Mouse (Mus musculus) spleen, adult 2 months (tissue): ENCODE data around the gene Ccdc183. TPM values are rescaled to one million over a fixed set of nuclear protein-coding genes. Genes with fewer than 3 reads are reported as not detected.

Source experiments
- DNase-seq, 2 experiments: peaks; one replicate each; pipeline versions ENCODE4 v3.0.0 to v3.0.0-alpha.2; 2012 to 2021; ENCODE audit warnings: low spot score in 2 of 2, low read depth in 1 of 2
- H3K27ac ChIP-seq: fragments of 200-500 bp; 2 replicates; pipeline ENCODE4 v1.5.1; 2012; ENCODE audit warnings: low read length, inconsistent platforms; ENCODE audit not compliant: insufficient read depth
- H3K27me3 ChIP-seq: fragments of 200-500 bp; 2 replicates; pipeline ENCODE4 v1.6.1; 2012; ENCODE audit warnings: mild to moderate bottlenecking, moderate library complexity, low read length, inconsistent platforms; ENCODE audit not compliant: control insufficient read depth, insufficient read depth
- H3K36me3 ChIP-seq: fragments of 200-500 bp; 2 replicates; pipeline ENCODE4 v1.6.1; 2012; ENCODE audit warnings: mild to moderate bottlenecking, low read length, inconsistent platforms; ENCODE audit not compliant: control insufficient read depth, insufficient read depth
- H3K4me1 ChIP-seq: fragments of 200-500 bp; 2 replicates; pipeline ENCODE4 v1.6.1; 2011; ENCODE audit warnings: inconsistent platforms; ENCODE audit not compliant: control insufficient read depth, insufficient read depth, insufficient read length
- H3K4me3 ChIP-seq: fragments of 200-500 bp; 2 replicates; pipeline ENCODE4 v1.5.1; 2011; ENCODE audit warnings: mild to moderate bottlenecking, inconsistent platforms; ENCODE audit not compliant: insufficient read depth, insufficient read length; ENCODE audit errors: extremely low read depth
- CTCF ChIP-seq: fragments of 200-500 bp; IDR thresholded peaks from 2 replicates; pipeline ENCODE4 v1.5.1; 2011; ENCODE audit warnings: mild to moderate bottlenecking, inconsistent platforms; ENCODE audit not compliant: insufficient read depth, insufficient read length, insufficient replicate concordance; ENCODE audit errors: extremely low read depth
- POLR2A ChIP-seq: fragments of 200-500 bp; IDR thresholded peaks from 2 replicates; pipeline ENCODE4 v1.6.1; 2011; ENCODE audit warnings: low read depth, low read length, inconsistent platforms
- WGBS: fragments of 180-500 bp; shearing (Covaris S2); methylation state at CpG from one replicate; pipeline ENCODE4 v1.1.7; 2018; 5-methylcytosine and 5-hydroxymethylcytosine counted together
- polyA plus RNA-seq: library from polyadenylated mRNA; depleted of rRNA; stranded (reverse); fragments of >200 nt; gene quantifications from 2 replicates; pipeline ENCODE4 v1.2.3, GENCODE M21; 2012

Gene Ccdc183
- polyA plus RNA-seq, 1 experiment = not detected

GRCm38 (mm10) chr2:25575432-25576027 is 41.9 kb downstream of the Ccdc183 start:
- DNase-seq = peak in 1 of 2 experiments; percentile 36
- peaks cover 38% of the 10 kb centered on the region for H3K4me1 ChIP-seq
- no peaks in the 10 kb centered on the region for H3K36me3 ChIP-seq
- peak overlapping the region; percentile 55; the same call in 1 of the 2 replicates for H3K4me3 ChIP-seq
- no peak for TF ChIP-seq CTCF
- no peak for TF ChIP-seq POLR2A
- H3K27ac ChIP-seq = peak overlapping the region; percentile 29; the same call in 1 of the 2 replicates
- WGBS = 24% methylated on average over 21 of the region's 21 CpGs
- H3K27me3 ChIP-seq = peaks cover 25% of the 10 kb centered on the region

DNA sequence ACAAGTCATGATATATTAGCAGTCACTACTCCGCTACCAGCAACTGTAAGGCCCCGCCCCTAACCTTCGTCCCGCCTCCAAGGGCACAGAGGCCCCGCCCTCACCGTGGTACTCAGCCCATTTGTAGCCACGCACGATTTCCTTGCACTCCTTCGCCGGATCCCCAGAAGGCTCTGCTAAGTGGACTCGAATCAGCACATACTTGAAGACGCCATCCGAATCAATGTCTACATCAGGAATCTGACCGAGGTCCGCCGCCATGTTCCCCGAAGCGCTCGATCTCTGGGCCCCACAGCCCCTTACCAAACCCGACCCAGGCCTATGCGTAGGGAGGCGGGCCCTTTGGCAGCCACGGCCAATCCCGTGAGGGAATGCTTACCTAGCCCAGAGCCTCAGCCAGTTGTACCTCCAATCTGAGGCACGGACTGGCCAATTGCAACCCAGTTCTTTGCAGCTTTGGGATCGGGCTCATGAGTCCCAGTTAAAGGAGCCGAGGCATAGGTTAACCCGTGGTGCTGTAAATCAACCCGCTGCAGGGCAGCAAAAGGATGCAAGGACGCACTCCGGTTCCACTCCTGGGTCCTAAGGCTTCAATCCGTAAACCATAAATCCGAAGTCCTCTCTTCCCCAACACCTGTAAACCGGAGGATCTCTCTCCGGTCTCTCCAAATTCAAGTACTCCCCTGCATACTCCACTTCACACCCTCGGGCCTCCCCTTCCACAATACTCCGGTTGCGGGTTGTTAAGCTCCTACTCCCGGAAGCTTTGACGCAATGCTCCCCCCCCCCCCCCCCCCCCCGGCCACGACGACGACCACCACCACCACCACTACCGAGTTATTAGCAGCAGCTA is 42.7 kb downstream of the Ccdc183 start, which contains the start of the genes Mamdc4 and Phpt1:
Gene Mamdc4, minus strand, starts transcription at position 267 of the 853 bp plus-strand sequence.
Gene Phpt1, minus strand, starts transcription at position 646 of the 853 bp plus-strand sequence.
- TF ChIP-seq POLR2A (peak; percentile 39), CTCF (no peak)
- peaks cover 34% of the 10 kb centered on the region for H3K4me1 ChIP-seq
- peaks cover 24% of the 10 kb centered on the region for H3K27me3 ChIP-seq
- H3K36me3 ChIP-seq = no peaks in the 10 kb centered on the region
- peak; percentile 94 for DNase-seq
- under 1% methylated on average over 45 of the region's 45 CpGs for WGBS
- H3K27ac ChIP-seq = peak within 1 kb of the TSS; percentile 87
- H3K4me3 ChIP-seq = peak within 1 kb of the TSS; percentile 75

DNA sequence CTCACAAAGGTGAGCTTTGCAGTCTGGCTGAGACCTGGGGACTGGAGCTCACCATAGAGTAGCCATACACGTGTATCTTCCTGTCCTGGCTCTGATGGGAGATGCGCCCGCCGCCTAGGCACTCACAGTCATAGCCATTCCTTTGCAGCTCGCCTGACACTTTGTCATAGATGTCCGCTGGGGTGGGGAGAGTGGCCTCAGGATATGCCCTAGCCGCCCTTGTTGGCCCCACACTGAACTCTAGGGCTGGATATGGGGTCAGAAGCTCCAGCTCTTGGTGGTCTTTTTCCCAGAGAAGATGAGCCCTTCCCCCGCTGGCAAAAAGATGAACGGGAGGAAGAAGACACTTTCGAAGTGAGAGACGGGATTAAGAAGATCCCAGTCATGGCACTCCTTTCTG is 43.3 kb downstream of the Ccdc183 start:
- DNase-seq = no peak
- no peaks in the 10 kb centered on the region for H3K36me3 ChIP-seq
- no peak overlapping the region for H3K27ac ChIP-seq
- 26% methylated on average over 11 of the region's 11 CpGs for WGBS
- TF ChIP-seq POLR2A (no peak), CTCF (no peak)
- peaks cover 28% of the 10 kb centered on the region for H3K4me1 ChIP-seq
- H3K4me3 ChIP-seq = peak overlapping the region; percentile 75; the same call in 1 of the 2 replicates
- H3K27me3 ChIP-seq = peaks cover 18% of the 10 kb centered on the region

DNA sequence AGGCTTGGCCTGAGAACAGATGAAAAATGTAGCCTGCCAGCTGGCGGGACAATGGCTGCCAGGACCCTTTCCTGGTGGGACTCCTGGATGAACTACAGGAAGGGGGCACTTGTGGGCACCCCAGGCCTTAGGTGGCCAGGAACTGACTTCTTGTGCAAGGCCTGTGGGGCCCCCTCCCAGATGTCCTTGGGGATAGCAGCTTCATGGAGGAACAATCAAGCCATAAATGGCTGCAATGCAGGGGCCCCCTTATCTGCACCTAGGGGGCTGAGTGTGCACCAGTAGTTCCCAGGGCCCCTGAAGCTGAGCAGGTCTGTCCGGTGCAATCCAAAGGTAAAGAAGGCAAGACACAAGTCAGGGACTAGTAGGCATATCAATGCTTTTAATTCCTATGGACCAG is 44.4 kb downstream of the Ccdc183 start:
- DNase-seq = no peak
- WGBS = 91% methylated on average over 2 of the region's 2 CpGs
- Histone ChIP-seq H3K27me3 (peaks cover 8% of the 10 kb centered on the region), H3K36me3 (no peaks in the 10 kb centered on the region), H3K4me1 (peaks cover 20% of the 10 kb centered on the region), H3K4me3 (no peak overlapping the region), H3K27ac (no peak overlapping the region)
- TF ChIP-seq POLR2A = no peak
- TF ChIP-seq CTCF = no peak

DNA sequence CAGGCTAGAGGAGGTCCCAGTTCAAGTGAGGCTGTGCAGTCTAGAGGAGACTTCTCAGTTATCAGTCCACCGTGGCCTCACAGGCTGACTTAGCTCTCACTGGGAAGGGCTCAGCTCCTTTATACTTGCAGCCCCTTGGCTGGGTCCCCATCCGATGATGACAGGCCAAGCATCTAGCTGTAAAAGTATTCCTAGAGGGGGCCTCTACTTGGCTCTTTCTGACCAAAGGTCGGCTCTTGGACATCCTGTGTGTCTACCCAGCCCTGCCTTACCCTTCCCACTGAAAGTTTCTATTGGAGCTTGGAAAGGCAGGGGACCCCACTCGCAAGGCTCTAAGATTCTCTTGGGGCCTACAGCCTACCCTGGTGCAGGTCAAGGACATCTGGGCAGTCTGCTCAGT is 46.3 kb downstream of the Ccdc183 start:
- WGBS = 83% methylated on average over 4 of the region's 4 CpGs
- Histone ChIP-seq H3K4me1 (peaks cover 10% of the 10 kb centered on the region; the same call in 1 of the 2 replicates), H3K27ac (no peak overlapping the region), H3K36me3 (no peaks in the 10 kb centered on the region), H3K27me3 (no peaks in the 10 kb centered on the region), H3K4me3 (no peak overlapping the region)
- TF ChIP-seq CTCF (no peak), POLR2A (no peak)
- DNase-seq = no peak

GRCm38 (mm10) chr2:25569323-25569722 is 48.2 kb downstream of the Ccdc183 start:
- 96% methylated on average over 3 of the region's 3 CpGs for WGBS
- TF ChIP-seq CTCF (no peak), POLR2A (no peak)
- 0 out of 2 replicates have a peak, but pooled peaks cover 2% of the 10 kb centered on the region for H3K36me3 ChIP-seq

More at GRCm38 (mm10) chr2:25569323-25569722, 48.2 kb downstream of the Ccdc183 start:
- H3K27me3 ChIP-seq = no peaks in the 10 kb centered on the region
- no peak for DNase-seq
- no peak overlapping the region for H3K4me3 ChIP-seq
- H3K27ac ChIP-seq = no peak overlapping the region
- H3K4me1 ChIP-seq = peaks cover 4% of the 10 kb centered on the region; the same call in 1 of the 2 replicates
